Mouse (Mus musculus) megakaryocyte, embryonic 14.5 days (primary cell): ENCODE results near the gene Rhbdd2.

Experiments used
- FLI1 ChIP-seq: IDR thresholded peaks from 2 replicates; pipeline ENCODE4 v1.6.1; 2012; ENCODE audit warnings: low read length, inconsistent platforms, mixed read lengths
- GATA1 ChIP-seq: IDR thresholded peaks from 3 replicates; pipeline ENCODE4 v1.6.1; 2012; ENCODE audit warnings: mixed read lengths, low read length, inconsistent platforms, borderline replicate concordance

- TF ChIP-seq GATA1 (no peak), FLI1 (no peak)
Observed at GRCm38 (mm10) chr5:135628916-135629315, 3.5 kb upstream of the Rhbdd2 start.
